Comparison of ENCODE assay signal across 28 mouse cellular contexts in the genomic region with DNA sequence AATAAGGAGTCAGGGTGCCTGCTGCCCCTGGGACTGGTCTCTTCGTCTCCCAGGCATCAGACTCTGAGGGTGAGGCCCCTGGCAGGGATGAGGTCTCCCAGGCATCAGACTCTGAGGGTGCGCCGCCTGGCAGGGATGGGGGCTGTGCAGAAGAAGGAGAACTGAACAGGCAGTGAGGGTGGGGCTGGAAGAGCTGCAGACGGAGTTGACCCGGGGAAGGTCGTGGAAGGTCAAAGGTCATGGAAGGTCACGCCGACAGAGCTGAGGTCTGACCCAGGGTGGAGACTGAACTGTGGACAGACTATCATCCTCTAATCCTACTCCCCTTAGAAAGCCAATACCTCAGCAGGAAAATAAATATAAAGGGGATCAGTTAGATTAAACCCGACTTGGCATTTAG. TPM values are rescaled to one million over a fixed set of nuclear protein-coding genes. Genes with fewer than 3 reads are reported as not detected.
"Had no signal": no experiment of that assay in that cellular context is flagged by ENCODE, and none has a peak within 500 bp of the region (broad histone marks: within the 10 kb centered on the region; RNA-seq: fewer than 3 reads in every experiment).

No protein-coding gene starts in this region.

- H3K4me1 ChIP-seq: limb, embryonic 12.5 days; limb, embryonic 15.5 days; liver, embryonic 13.5 days; stomach, embryonic 15.5 days had no signal

- H3K27me3 ChIP-seq: liver, embryonic 13.5 days; neural tube, embryonic 13.5 days had no signal

- H3K9me3 ChIP-seq: limb, embryonic 12.5 days; limb, embryonic 15.5 days; liver, embryonic 13.5 days; neural tube, embryonic 13.5 days; stomach, embryonic 15.5 days had no signal

- H3K4me3 ChIP-seq: layer of hippocampus, adult 2 months; left cerebral cortex, adult 2 months; limb, embryonic 12.5 days; limb, embryonic 15.5 days; liver, embryonic 13.5 days; myocyte; neural tube, embryonic 13.5 days; stomach, embryonic 15.5 days had no signal

- H3K27ac ChIP-seq: kidney, postnatal 0 days; layer of hippocampus, adult 2 months; left cerebral cortex, adult 2 months; limb, embryonic 12.5 days; limb, embryonic 15.5 days; liver, embryonic 13.5 days; stomach, embryonic 15.5 days had no signal

- ATAC-seq: intestine, postnatal 0 days had no signal

- DNase-seq: kidney, adult 2 months; kidney, postnatal 25 days; layer of hippocampus, postnatal 36 days; liver, embryonic 13.5 days; lung, adult 2 months; lung, postnatal 14 days; lung, postnatal 4 days; midbrain, embryonic 14.5 days; retina, postnatal 1 day; right cerebral cortex, postnatal 25 days; spleen, adult 18-20 months; thymus, adult 2 months; thymus, postnatal 14 days; thymus, postnatal 4 days had no signal

- H3K36me3 ChIP-seq: limb, embryonic 12.5 days; limb, embryonic 15.5 days; liver, embryonic 13.5 days; neural tube, embryonic 13.5 days; stomach, embryonic 15.5 days had no signal

- H3K9ac ChIP-seq: limb, embryonic 12.5 days; limb, embryonic 15.5 days; liver, embryonic 13.5 days; neural tube, embryonic 13.5 days; stomach, embryonic 15.5 days had no signal

- H3K4me2 ChIP-seq: limb, embryonic 12.5 days; limb, embryonic 15.5 days; liver, embryonic 13.5 days; neural tube, embryonic 13.5 days; stomach, embryonic 15.5 days had no signal

RNA-seq across cellular contexts. Expression of a gene that starts 50.6 kb away (rescaled TPM):
- total RNA-seq: megakaryocyte progenitor cell, adult 5-6 weeks; megakaryocyte-erythroid progenitor cell, adult 5-6 weeks; neutrophil, adult 5-6 weeks had no signal
- polyA plus RNA-seq: limb, embryonic 12.5 days; liver, embryonic 16.5 days; lung, embryonic 16.5 days; myocyte had no signal
